Mouse (Mus musculus) forelimb bud, embryonic 11.5 days (tissue): ENCODE measurements around the gene Yju2.
A peak's percentile ranks its signal among the peaks of the same experiment; 100 is the strongest.

Experiments used
- DNase-seq: peaks from one replicate; pipeline ENCODE4 v3.0.0-alpha.2; 2012; ENCODE audit warnings: low read depth, low spot score

The Yju2 gene

DNA sequence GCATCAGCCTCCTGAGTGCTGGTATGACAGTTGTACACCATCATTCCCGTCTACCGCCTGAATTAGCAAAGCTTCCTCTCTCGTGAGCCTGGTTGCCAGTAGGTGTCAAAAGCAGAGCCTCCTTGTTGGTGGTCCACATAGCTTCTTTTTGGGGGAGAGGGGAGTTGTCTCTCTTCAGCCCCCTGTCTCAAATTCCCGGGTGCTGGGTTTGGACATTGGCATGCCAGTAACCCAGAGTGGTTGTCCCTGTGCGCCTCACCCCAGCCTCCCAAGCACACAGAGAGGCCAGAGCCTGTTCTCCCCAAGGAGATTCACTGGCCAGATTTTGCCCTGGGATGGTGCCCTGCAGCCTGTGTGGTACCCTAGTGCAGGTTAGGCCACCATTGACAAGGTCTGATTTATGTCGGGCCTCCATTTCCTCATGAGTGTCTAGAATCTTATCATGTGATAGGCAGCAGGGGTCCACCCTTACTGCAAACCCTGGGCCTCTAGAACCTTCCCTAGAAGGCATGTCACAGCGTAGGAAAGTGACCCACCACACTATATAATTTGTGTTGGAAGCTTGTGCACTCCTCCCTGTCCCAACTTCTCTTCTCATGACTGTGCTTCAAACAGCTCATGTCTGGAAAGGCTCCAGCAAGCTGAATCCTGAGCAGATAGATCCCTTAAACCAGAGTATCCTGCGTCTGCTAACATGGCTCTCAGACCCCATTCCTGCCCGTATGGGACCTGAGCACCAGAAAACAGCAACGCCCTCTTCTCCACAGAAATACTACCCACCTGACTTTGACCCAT is 1.2 kb downstream of the Yju2 start:
- DNase-seq, result no peak

DNA sequence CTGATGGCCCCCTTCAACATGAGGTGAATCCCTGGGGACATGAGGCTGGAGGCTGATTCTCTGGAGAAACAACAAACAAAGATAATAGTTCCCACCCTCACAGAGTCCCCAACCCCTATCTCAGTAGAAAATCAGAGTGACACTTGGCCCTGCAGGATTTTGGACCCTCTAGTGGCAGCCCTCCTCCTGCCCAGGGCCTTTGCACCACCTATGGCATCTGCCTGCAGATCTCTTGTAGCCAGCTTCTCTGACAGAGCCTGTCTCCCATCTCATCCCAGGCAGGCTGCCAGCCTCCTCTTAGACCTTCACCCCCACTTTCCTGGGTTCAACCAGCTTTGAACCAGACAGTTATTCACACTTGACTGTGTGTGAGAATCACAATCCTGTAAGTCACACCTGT is 1.9 kb downstream of the Yju2 start:
- DNase-seq, result no peak

DNA sequence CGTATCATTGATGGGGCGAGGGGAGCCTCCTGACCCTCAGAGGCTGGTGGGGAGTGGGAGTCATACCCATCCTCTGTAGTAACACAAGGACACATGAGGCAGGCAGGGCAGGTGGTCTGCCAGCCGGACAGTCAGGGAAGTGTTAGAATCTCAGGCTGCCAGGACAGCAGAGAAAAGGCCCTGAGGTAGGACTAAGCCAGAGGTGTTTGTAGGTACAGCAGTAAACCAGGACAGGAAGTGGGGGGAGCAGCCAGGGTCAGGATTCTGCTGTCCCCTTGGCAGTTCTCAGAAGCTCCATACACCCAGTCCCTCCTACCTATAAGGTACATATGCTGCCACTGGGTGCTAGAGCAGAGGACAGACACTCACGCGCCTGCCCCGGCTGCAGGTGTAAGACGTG is 2.7 kb downstream of the Yju2 start:
- DNase-seq, result no peak

DNA sequence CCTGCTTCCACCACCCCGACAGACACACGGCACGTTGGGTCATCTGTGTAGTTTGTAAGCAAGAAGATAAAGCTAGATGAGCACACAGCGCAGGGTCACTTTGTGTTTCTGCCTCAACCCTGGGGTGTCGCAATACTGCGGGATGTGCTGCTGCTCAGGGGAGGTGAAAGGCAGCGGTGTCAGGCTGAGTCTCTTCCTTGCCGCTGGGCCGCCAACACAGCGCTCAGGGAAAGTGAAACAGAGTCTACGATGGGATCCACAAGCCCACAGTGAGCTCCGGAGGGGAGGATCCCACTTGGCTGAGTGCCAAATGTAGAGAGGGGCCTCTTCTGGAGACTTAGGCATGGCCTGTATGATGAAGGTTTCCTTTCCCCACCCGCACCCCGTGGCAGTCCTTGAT is 4.3 kb downstream of the Yju2 start:
- DNase-seq, result no peak

DNA sequence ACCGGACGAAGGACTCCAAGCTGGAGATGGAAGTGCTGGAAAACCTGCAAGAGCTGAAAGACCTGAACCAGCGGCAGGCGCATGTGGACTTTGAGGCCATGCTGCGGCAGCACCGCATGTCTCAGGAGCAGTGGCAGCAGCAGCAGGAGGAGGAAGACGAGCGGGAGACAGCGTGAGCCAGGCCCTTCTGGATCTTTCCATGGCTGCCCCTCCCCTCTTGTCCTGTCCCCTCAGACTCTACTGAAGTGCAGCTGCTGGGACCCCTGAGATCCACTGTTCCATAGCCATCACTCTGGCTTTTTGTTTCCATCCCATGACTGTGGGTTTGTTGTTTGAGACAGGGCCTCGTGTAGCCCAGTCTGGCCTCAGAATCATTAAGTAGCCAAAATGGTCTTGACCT is 5.6 kb downstream of the Yju2 start:
- no peak for DNase-seq

DNA sequence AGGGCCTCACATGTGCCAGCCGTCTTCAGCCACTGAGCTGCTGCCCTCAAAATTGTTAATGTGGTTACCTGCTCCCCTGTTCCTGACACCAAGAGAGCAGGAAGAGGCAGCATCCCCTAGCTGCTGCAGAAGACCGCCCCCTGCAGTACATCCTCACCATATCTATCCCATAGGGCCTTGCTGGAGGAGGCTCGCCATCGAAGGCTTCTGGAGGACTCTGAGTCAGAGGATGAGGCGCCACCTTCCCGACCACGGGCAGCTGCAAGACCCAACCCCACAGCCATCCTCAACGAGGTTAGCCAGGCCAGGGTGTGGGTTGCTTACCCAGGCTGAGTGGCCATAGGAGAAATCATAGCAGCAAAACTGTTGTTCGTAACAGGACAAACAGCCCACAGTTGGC is 6.1 kb downstream of the Yju2 start:
- DNase-seq, result no peak

DNA sequence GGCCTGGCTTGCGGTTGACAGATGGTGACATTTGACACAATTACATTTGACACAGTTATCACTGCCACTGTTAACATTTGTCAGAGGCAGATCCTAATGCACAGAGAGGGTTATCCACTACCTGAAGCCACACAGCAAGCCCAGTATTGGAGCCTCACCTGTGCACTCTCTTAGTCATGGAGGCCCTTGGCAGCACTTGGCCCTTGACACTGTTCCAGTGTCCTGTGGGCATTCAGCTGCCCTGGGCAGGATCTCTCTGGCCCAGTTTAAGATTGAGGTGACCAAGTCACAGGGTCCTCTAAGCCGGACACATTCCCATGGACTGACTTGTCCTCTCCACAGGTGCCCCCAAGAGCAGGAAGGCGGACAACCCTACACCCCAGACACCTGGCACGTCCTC is 8.3 kb downstream of the Yju2 start:
- no peak for DNase-seq

DNA sequence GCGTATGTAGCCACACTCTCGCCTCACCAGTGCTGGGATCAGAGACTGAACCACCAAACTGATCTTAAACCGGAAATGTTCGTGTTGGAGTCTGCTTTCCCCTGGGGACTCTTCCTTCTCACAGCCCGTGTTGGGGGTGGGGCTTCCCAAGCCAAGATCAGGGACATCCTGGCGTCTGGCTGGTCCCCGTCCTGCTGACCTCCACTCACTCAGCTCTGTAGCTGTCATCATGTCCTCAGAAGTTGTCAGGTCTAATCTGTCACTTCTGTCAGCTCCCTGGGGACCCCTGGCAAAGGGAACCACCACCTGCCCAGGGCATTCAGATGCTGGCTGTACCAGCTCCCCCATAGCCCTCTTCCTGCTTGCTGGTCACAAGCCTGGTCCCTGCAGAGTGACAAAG is 9.3 kb downstream of the Yju2 start:
- DNase-seq, result no peak

DNA sequence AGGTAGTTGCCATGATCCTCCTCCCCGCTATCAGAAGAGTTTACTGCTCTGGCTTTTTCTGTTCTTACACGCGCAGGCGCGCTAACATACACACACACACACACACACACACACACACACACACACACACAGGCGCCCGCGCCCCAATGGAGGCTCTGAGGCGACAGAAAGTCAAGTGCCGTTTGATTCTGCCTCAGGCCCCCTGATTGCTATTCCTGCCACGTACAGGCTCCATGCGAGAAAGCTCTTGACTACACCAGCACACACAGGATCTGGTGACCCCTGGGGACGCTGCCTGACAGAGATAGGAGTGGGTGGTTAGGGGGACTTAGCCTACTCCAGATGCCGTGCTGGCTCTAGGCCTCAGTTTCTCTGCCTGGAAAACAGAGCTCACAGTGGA is 10.7 kb downstream of the Yju2 start:
- no peak for DNase-seq

DNA sequence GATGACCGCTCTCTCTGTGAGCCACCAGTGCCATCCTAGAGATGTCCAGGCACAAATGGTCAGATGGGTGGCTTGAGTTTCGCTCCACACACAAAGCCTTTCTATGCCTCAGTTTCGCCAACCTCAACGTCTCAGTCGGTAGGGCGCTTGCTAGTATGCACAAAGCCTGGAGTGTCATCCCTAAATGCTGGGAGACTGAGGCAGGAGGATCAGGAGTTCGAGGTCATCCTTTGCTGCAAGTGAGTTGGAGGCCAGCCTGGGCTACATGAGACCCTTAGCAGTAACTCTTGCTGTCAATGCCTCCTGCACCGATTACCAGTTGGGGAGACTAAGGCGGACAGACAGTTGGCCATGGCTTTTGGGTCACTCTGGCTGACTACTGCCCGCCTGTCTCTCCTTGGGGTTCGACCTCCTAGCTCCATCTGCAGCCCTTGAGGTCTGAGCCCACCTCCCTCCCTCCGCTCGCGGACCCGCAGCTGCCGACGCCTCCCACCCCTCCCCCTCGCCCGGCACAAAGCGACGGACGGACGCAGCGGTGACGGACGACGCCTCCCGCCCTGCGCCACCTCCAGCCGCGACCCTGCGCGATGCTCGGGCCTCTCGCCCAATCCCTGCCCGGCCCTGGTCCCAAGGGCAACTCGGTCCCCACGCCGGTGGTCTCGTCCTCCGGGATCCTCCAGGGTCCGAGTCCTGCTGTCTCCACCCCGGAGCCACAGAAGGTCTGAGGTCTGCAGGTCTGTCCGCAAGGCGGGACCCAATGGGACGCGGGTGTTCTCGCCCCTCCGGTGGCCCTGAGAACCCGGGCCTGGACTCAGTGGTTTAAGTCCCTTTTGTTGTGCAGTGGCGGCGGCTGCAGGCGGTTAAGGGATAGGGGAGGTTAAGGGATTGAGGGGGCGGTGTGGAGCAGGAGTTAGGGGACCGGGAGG is 11.3 kb downstream of the Yju2 start, which contains the start of gene Shd:
TSS of gene Shd (plus strand) at position 502 of the 926 bp plus-strand sequence.
- peak; percentile 55 for DNase-seq

DNA sequence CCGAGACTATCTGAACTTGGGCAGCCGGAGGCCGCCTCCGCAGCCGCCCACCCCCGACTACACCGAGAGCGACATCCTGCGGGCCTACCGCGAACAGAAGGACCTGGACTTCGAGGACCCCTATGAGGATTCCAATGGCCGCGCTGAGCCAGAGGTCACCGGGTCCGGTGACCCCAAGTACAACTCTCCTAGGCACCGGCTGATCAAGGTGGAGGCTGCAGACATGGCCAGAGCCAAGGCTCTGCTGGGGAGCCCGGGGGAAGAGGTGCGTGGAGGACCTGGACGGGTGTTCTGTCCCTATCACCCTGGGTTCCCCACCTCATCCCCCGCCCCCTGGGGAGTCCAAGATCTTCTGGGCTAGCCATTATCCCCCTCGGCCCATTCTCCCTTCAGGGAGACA is 12.6 kb downstream of the Yju2 start:
- no peak for DNase-seq

DNA sequence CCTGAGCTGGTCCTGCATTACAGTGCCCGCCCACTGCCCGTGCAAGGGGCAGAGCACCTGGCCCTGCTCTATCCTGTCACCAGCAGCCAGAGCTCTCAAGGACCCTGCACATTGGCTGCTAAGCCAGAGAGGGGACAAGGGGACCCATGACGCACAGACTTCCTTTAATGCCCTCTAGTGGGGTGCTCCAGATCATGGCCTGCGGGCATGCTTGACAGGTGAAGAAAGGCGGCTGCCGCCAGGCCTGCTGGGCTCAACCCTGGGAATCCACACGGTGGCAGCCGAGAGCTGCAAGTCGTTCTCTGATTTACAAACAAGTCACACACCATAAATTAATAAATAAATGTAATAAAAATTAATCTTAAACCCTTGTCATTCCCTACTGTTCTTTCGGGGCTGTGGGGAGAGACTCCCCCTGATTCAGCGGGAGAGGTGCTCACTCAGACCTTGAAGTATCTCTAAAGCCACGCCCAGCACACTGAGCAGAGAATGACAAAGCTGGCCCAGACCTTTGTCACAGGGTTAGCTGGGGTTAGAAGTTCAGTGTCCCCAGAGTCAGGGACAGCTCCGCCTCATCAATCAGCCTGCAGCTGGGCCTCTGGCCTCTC is 17.5 kb downstream of the Yju2 start:
- peak; percentile 74 for DNase-seq

DNA sequence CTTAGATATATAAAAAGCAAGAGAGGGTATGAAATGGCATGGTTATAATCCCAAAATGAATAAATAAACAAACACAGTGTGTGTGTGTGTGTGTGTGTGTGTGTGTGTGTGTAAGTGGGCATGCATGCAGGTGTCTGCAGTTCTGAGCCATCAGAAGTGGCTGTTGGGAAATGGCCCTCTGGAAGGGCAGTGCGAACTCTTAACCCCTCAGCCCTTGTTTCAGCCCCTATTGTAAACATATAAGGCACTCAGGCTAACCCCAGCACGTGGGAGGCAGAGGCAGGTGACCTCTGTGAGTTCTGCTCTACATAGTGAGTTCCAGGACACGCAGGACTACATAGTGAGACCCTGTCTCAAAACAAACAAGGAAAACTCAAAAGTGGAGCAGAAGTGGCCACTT is 18.4 kb downstream of the Yju2 start:
- DNase-seq, result no peak

DNA sequence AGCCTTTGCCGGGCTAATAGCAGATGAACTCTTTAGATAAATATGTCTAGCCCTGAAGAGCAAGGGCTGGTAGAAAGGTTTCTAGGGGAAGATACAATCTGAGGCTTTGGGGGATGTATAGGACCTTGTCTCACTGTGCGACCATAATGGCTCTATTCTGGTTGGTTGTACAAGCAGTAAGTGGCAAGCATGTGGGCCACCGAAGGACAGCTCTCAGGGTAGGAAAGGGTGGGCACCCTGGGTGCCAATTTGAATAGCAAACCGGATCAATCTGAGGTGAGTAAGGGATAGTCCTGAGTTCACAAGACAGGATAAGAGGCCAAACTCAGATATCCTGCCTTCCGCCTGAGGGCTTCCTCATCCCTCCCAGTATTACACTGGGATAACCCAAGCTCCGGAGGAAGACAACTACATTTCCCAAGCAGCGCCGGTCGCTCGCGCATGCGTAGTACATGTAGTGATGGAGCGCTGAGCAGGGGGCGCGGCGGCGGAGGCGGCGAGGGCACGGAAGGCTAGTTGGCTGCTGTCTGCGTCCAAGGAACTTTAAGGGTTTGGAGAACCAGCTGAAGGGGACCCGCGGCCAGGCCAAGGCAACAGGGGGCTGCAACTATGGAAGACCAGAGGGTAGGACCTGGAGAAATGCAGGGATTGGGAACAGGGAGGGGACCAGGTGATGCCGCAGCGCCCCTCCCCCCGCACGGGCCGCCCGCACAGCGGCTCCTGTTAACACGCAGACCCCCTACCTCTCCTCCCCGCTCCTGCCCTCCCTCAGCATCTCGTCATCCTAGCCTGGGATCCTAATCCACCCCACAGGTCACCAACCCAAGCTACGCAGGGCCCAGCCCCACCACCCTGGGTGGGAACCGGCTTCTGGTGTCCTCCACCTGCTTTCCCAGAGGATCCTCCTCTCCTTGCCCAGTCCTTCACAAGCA is 27.4 kb downstream of the Yju2 start, which contains the start of gene Fsd1:
TSS of gene Fsd1 (plus strand) at position 480 of the 932 bp plus-strand sequence.
- peak; percentile 75 for DNase-seq

DNA sequence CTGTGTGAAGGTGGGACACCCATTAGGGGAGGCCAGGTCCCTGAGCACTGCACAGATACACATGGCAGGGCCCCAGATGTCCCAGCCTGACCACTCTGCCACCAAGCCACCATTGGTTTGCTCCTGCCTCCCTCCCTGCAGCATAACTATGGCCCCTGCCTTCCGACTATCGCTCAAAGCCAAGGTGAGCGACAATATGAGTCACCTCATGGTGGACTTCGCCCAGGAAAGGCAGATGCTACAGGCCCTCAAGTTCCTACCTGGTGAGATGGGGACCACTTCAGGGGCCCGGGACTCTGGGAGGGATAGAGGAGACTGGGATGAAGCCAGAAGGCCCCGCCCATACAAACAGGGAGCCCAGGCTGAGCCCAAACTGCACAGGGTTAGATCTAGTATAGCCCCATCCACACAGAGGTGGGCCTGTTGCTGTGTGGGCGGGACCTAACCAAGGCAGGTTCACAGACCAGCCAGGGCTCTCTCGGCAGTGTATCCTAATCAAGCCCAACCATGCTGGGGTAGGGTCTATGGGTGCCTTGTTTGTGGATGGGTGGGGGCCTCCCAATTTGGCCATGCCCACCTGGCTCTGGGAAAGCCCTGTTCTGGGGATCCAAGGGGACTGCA is 31.5 kb downstream of the Yju2 start:
- no peak for DNase-seq

DNA sequence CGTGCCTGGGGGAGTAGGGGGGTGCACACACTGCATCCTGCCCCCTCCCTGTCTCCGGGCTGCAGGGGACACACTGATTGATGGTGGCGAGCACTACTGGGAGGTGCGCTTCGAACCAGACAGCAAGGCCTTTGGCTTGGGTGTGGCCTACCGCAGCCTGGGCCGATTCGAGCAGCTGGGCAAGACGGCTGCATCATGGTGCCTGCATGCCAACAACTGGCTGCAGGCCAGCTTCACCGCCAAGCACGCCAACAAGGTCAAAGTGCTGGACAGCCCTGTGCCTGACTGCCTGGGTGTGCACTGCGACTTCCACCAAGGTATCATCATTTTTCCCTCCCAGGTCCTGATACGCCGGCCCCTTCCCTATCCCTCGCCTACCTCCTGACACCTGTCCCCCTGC is 37.1 kb downstream of the Yju2 start:
- DNase-seq, result no peak

DNA sequence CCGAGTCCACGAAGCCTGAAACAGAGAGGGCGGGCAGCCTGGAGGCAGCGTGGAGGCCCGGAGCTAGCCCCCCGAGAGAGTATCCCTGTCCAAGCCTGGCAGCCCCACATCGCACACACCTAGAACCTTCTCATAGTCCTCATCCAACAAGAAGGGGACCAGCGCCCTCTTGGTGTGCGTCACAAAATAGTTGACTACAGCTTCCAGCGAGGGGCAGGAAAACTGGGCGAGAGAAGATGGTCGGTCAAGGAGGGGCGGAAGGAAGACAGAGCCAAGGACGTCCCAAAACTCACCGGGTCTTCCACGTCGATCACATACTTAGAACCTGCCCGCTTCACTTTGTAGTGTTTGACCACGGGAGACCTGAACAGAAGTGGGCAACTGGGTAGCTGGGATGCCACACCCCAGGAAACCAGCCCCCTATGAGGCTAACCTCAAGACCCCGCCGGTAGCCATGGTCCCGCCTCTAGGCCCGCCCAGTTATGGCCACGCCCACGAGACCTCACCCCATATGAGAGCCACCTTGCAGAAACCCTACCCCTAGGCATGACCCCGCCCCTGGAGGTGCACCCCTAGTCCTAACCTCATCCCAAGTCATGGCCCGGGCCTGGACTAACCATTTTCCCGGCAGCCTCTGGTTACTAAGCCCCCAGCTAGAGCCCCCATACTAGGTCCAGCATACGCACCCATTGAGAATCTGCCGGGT is 41.0 kb downstream of the Yju2 start:
- no peak for DNase-seq

DNA sequence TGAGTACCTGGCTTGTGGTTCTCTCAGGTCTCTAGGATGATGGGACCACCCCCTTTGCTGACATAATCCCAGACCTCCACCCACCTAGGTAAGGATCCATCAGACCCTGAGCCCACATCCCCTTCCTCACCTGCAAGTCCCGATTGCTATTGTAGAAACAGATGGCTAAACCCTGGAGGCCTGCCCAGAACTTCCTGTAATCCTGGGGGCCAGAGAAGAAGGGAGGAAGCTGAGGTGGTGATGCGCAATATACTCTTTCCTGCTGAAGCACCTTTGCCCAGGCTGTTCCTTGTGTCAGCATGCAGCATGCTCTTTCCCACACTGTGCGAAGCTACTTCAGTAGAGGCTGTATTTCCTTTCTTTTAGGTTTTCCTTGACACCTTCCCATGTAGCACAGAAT is 44.1 kb downstream of the Yju2 start:
- no peak for DNase-seq

DNA sequence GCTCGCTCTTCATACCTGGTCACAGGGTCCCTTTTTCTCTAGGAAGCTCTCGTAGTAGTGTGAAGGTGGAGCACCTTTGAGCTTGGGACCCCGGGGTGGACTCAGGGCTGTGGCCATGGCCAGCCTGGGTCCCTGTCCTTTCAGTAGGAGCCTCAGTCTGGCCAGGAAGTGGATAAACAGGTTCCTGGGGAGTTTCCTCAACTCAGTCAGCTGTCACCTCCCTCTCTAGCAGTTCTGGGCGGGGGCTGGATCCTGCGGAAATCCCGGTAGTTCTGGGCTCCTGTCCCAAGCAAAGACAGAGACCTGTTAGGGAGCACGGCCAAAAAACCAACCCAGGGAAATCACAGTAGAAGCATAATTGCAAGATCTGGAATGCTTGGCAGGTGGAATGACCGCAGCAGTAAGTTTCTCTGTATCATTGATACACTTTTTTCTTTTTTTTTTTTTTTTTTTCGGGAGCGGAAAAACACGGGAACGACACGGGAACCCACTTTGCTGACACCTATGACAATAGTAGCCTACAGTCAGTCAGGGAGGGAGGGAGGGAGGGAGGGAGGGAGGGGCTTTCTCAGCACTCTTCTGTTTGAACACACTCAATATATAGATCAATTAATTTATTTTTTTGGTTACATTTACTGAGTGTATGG is 46.6 kb downstream of the Yju2 start, which contains the start of the genes Stap2 and Mpnd:
TSS of gene Stap2 (minus strand) at position 170 of the 647 bp plus-strand sequence.
TSS of gene Mpnd (plus strand) at position 297 of the 647 bp plus-strand sequence.
- peak; percentile 100 for DNase-seq
